Mouse (Mus musculus): Measurements from ENCODE around the gene Fbf1. TPM values are rescaled to one million over a fixed set of nuclear protein-coding genes. Genes with fewer than 3 reads are reported as not detected.

Gene Fbf1
- total and polyA plus RNA-seq, 2 experiments = 4.5 to 9.0 TPM

DNA sequence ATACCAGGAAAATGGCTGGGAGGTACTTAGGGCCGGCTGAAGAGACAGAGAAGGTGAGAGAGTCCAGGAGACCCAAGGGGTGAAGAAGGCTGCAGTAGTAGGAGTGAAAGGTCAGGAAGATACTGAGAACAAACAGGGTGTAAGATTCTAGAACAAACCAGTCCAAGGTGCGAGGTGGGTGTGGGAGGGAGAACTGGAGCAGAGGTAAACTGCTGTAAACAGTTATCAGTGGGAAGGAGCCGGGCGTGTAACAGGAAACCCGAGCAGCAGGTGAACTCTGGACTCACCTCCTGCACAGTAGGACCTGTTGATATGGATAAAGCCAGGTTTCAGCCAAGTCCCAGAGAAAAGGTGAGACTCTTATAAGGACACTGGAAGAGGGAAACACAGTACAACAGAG is 42.7 kb upstream of the Fbf1 start:
- H3K27ac ChIP-seq (replicated peaks; ENCODE audit: insufficient read depth, low read depth, low read length) = peak overlapping the region; percentile 74
- H3K27me3 ChIP-seq (ENCODE audit: control insufficient read depth, insufficient read depth, low read length) = no peaks in the 10 kb centered on the region
- WGBS = 11% methylated on average over 5 of the region's 5 CpGs
- H3K9ac ChIP-seq (ENCODE audit: low read depth, low read length) = peak overlapping the region; percentile 29
- TF ChIP-seq POLR2A (IDR thresholded peaks at IDR 0.05; ENCODE audit: extremely low read depth, insufficient read depth, low read length) = no peak
- no peak for TF ChIP-seq CTCF (IDR thresholded peaks at IDR 0.05; ENCODE audit: low read depth, low read length)
- H3K36me3 ChIP-seq (ENCODE audit: control insufficient read depth, insufficient read depth, low read length) = no peaks in the 10 kb centered on the region
- H3K4me3 ChIP-seq (ENCODE audit: insufficient read depth, low read depth, low read length) = no peak overlapping the region
- peaks cover 26% of the 10 kb centered on the region for H3K4me1 ChIP-seq (ENCODE audit: control insufficient read depth, insufficient read depth, low read length)
- H3K79me2 ChIP-seq (ENCODE audit: control insufficient read depth, insufficient read depth, low read length) = no peaks in the 10 kb centered on the region
- peak; percentile 94 for DNase-seq (ENCODE audit: extremely low read depth, low read depth, low spot score)

DNA sequence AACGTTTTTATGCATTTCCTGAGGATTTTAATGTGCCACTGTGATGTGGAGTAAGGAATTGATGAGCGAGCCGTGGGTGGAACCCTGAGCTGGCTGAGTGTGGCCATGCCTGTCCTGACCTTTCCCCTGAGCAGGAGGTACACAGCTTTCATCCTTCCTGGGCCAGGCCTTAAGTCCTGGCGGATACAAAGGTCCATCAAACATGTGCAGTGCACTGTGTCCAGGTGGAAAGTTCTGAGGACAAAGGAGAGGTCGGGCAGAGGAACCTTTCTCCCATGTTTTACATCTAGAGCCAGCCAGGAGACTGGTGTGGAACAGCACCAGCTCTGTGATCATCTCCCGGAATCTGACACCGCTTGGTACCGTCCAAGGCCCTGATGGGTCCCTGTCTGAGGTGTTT is 41.3 kb upstream of the Fbf1 start:
- H3K4me3 ChIP-seq (ENCODE audit: insufficient read depth, low read depth, low read length) = no peak overlapping the region
- H3K36me3 ChIP-seq (ENCODE audit: control insufficient read depth, insufficient read depth, low read length) = no peaks in the 10 kb centered on the region
- H3K27me3 ChIP-seq (ENCODE audit: control insufficient read depth, insufficient read depth, low read length) = no peaks in the 10 kb centered on the region
- peak; percentile 98 for DNase-seq (ENCODE audit: extremely low read depth, low read depth, low spot score)
- H3K79me2 ChIP-seq (ENCODE audit: control insufficient read depth, insufficient read depth, low read length) = no peaks in the 10 kb centered on the region
- peaks cover 26% of the 10 kb centered on the region for H3K4me1 ChIP-seq (ENCODE audit: control insufficient read depth, insufficient read depth, low read length)
- WGBS = 23% methylated on average over 8 of the region's 8 CpGs
- no peak overlapping the region for H3K9ac ChIP-seq (ENCODE audit: low read depth, low read length)
- peak overlapping the region; percentile 75 for H3K27ac ChIP-seq (replicated peaks; ENCODE audit: insufficient read depth, low read depth, low read length)
- TF ChIP-seq POLR2A (IDR thresholded peaks at IDR 0.05; ENCODE audit: extremely low read depth, insufficient read depth, low read length) = no peak
- TF ChIP-seq CTCF (IDR thresholded peaks at IDR 0.05; ENCODE audit: low read depth, low read length) = no peak

DNA sequence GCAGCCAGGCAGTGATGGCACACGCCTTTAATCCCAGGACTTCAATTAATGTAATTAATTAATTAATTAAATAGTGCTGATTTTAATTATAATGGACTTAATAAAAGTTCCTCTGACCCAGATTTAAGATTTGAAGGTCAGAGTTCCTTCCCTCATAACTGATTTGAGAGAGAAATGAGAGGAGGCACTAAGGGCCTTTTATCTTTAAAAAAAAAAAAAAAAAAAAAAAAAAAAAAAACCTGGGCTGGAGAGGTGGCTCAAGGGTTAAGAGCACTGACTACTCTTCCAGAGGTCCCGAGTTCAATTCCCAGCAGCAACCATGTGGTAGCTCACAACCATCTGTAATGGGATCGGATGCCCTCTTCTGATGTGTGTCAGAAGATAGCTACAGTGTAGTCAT is 40.7 kb upstream of the Fbf1 start:
- Histone ChIP-seq H3K27me3 (ENCODE audit: control insufficient read depth, insufficient read depth, low read length) (no peaks in the 10 kb centered on the region), H3K27ac (replicated peaks; ENCODE audit: insufficient read depth, low read depth, low read length) (peak overlapping the region; percentile 75), H3K4me3 (ENCODE audit: insufficient read depth, low read depth, low read length) (no peak overlapping the region), H3K79me2 (ENCODE audit: control insufficient read depth, insufficient read depth, low read length) (no peaks in the 10 kb centered on the region), H3K9ac (ENCODE audit: low read depth, low read length) (no peak overlapping the region), H3K36me3 (ENCODE audit: control insufficient read depth, insufficient read depth, low read length) (no peaks in the 10 kb centered on the region), H3K4me1 (ENCODE audit: control insufficient read depth, insufficient read depth, low read length) (peaks cover 26% of the 10 kb centered on the region)
- no peak for DNase-seq (ENCODE audit: extremely low read depth, low read depth, low spot score)
- no peak for TF ChIP-seq POLR2A (IDR thresholded peaks at IDR 0.05; ENCODE audit: extremely low read depth, insufficient read depth, low read length)
- TF ChIP-seq CTCF (IDR thresholded peaks at IDR 0.05; ENCODE audit: low read depth, low read length) = no peak
- 81% methylated on average over 3 of the region's 3 CpGs for WGBS

DNA sequence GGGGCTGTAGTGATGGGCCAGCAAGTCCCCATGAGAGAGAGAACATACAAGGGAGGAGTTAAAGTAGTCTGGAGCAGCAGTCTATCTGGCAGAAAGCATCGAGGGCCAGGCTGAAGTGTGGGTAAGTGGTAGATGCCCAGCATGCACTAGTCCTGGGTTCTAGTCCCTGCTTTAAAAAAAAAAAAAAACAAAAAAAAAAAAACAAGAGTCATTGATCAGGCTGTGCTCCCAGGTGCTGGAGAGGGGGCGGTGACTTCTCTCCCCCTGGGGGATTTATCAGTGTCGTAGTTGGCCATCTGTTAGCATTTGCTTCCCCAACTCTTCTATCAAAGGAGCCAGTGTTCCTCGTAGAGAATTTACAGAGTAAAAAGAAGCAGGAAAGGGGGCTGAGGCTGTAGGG is 38.7 kb upstream of the Fbf1 start:
- Histone ChIP-seq H3K36me3 (ENCODE audit: control insufficient read depth, insufficient read depth, low read length) (no peaks in the 10 kb centered on the region), H3K27me3 (ENCODE audit: control insufficient read depth, insufficient read depth, low read length) (no peaks in the 10 kb centered on the region), H3K79me2 (ENCODE audit: control insufficient read depth, insufficient read depth, low read length) (no peaks in the 10 kb centered on the region), H3K9ac (ENCODE audit: low read depth, low read length) (no peak overlapping the region), H3K4me1 (ENCODE audit: control insufficient read depth, insufficient read depth, low read length) (peaks cover 34% of the 10 kb centered on the region), H3K4me3 (ENCODE audit: insufficient read depth, low read depth, low read length) (no peak overlapping the region), H3K27ac (replicated peaks; ENCODE audit: insufficient read depth, low read depth, low read length) (peak overlapping the region; percentile 46; the same call in 1 of the 2 replicates)
- no peak for DNase-seq (ENCODE audit: extremely low read depth, low read depth, low spot score)
- WGBS = 93% methylated on average over 4 of the region's 4 CpGs
- TF ChIP-seq POLR2A (IDR thresholded peaks at IDR 0.05; ENCODE audit: extremely low read depth, insufficient read depth, low read length) (no peak), CTCF (IDR thresholded peaks at IDR 0.05; ENCODE audit: low read depth, low read length) (no peak)

DNA sequence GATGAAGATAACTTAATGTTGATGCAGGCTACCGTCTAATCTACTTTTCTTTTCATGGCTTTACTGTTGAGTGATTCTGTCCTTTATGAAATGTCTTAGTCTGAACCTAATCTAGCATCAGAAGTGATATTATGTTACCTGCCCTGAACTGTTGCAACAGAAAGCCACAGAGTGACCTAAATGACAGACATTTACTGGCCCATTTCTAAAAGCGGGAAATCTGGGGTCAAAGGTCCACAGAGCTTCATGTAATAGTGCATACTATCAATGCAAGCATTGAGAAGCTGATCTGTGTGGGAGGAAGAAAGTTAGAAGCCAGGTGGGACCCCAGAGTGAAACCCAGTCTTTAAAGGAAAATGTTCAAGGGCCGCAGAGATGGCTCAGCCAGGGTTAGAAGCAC is 35.2 kb upstream of the Fbf1 start:
- DNase-seq (ENCODE audit: extremely low read depth, low read depth, low spot score) = peak; percentile 90
- no peak overlapping the region for H3K4me3 ChIP-seq (ENCODE audit: insufficient read depth, low read depth, low read length)
- H3K36me3 ChIP-seq (ENCODE audit: control insufficient read depth, insufficient read depth, low read length) = no peaks in the 10 kb centered on the region; the same call in 1 of the 2 replicates
- H3K4me1 ChIP-seq (ENCODE audit: control insufficient read depth, insufficient read depth, low read length) = peaks cover 25% of the 10 kb centered on the region
- peak overlapping the region; percentile 66 for H3K27ac ChIP-seq (replicated peaks; ENCODE audit: insufficient read depth, low read depth, low read length)
- H3K9ac ChIP-seq (ENCODE audit: low read depth, low read length) = no peak overlapping the region
- 52% methylated on average over 3 of the region's 3 CpGs for WGBS
- TF ChIP-seq CTCF (IDR thresholded peaks at IDR 0.05; ENCODE audit: low read depth, low read length) (no peak), POLR2A (IDR thresholded peaks at IDR 0.05; ENCODE audit: extremely low read depth, insufficient read depth, low read length) (no peak)
- H3K79me2 ChIP-seq (ENCODE audit: control insufficient read depth, insufficient read depth, low read length) = peaks cover 4% of the 10 kb centered on the region; the same call in 1 of the 2 replicates
- no peaks in the 10 kb centered on the region for H3K27me3 ChIP-seq (ENCODE audit: control insufficient read depth, insufficient read depth, low read length)

DNA sequence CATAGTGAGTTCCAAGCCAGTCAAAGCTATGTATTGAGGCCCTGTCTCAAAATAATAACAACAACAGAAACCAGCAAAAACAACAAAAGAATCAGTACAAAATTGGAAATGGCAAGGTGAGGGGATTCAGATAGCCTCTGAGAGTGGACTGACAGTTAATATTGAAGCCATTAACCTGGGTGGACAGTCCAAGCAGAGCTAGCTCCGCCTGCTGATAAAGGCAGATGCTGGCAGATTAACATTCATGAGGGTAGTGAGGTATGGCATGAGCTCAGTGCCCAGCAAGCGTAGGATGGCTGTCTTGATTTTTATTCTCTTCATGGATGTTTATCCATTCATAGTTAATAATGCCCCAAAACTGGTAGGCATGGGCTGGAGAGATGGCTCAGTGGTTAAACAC is 33.2 kb upstream of the Fbf1 start:
- no peak for TF ChIP-seq POLR2A (IDR thresholded peaks at IDR 0.05; ENCODE audit: extremely low read depth, insufficient read depth, low read length)
- no peak for TF ChIP-seq CTCF (IDR thresholded peaks at IDR 0.05; ENCODE audit: low read depth, low read length)
- H3K79me2 ChIP-seq (ENCODE audit: control insufficient read depth, insufficient read depth, low read length) = peaks cover 11% of the 10 kb centered on the region
- DNase-seq (ENCODE audit: extremely low read depth, low read depth, low spot score) = peak; percentile 68
- H3K4me1 ChIP-seq (ENCODE audit: control insufficient read depth, insufficient read depth, low read length) = peaks cover 20% of the 10 kb centered on the region
- H3K9ac ChIP-seq (ENCODE audit: low read depth, low read length) = no peak overlapping the region
- 45% methylated on average over 2 of the region's 2 CpGs for WGBS
- H3K27ac ChIP-seq (replicated peaks; ENCODE audit: insufficient read depth, low read depth, low read length) = peak overlapping the region; percentile 55
- H3K36me3 ChIP-seq (ENCODE audit: control insufficient read depth, insufficient read depth, low read length) = peaks cover 16% of the 10 kb centered on the region
- no peak overlapping the region for H3K4me3 ChIP-seq (ENCODE audit: insufficient read depth, low read depth, low read length)
- no peaks in the 10 kb centered on the region for H3K27me3 ChIP-seq (ENCODE audit: control insufficient read depth, insufficient read depth, low read length)

Measured in liver, adult 2 months (tissue).